Mouse (Mus musculus): Measurements from ENCODE around the gene Hopx.

DNA sequence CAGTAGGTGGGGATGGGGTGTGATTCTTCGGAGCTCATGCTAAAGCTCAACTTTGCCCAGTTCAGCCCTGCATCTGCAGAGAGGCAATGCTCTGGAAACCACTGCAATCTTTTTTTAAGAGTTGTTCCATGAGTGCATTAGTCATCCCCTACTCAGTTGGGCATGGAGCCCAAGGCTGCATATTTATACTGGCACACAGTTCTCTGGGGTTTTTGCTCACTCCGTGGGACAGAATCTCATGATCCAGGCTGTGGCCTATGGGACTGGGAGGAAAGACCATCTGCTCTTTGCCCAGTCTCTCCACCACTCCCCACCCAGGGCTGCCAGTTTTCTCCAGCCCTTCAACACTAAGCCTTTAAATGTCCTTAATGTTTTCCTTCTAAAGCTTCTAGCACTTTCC lies 40.0 kb downstream of the Hopx start:
- TF ChIP-seq CTCF (conservative IDR thresholded peaks at IDR 0.05; ENCODE audit: low read length) (no peak), POU5F1 (IDR thresholded peaks at IDR 0.05; ENCODE audit: borderline replicate concordance, low read length) (no peak)
